Mouse (Mus musculus) spleen, adult 2 months (tissue): ENCODE measurements around the gene Notch4.

Experiments used
- CTCF ChIP-seq: fragments of 200-500 bp; IDR thresholded peaks from 2 replicates; pipeline ENCODE4 v1.5.1; 2011; ENCODE audit warnings: mild to moderate bottlenecking, inconsistent platforms; ENCODE audit not compliant: insufficient read depth, insufficient read length, insufficient replicate concordance; ENCODE audit errors: extremely low read depth
- POLR2A ChIP-seq: fragments of 200-500 bp; IDR thresholded peaks from 2 replicates; pipeline ENCODE4 v1.6.1; 2011; ENCODE audit warnings: low read depth, low read length, inconsistent platforms

- TF ChIP-seq CTCF (no peak), POLR2A (no peak)
Measured at GRCm38 (mm10) chr17:34635671-34636070, 71.6 kb downstream of the Notch4 start.
